Mouse (Mus musculus): Measurements from ENCODE around the gene Pcdh11x.
A peak's percentile ranks its signal among the peaks of the same experiment; 100 is the strongest.
"Not testable (repeated sequence)": the region's sequence is repeated elsewhere in the genome, so short reads cannot be mapped to it uniquely, and the experiment has no call there.

The Pcdh11x gene

GRCm38 (mm10) chrX:120290011-120290899 lies at the start of gene Pcdh11x:
TSS of gene Pcdh11x (plus strand) at chrX:120290259.
- peak in 1 of 2 experiments; percentile 2 for DNase-seq (ENCODE audit: low spot score in 2 of 2)

GRCm38 (mm10) chrX:120260089-120260488 lies 30.0 kb upstream of the Pcdh11x start:
- no peak for DNase-seq (ENCODE audit: low spot score in 2 of 2)

- DNase-seq (ENCODE audit: low spot score in 2 of 2), result no peak
Observed at GRCm38 (mm10) chrX:120285522-120285921, 4.5 kb upstream of the Pcdh11x start.

- no peak for DNase-seq (ENCODE audit: low spot score in 2 of 2)
Observed at GRCm38 (mm10) chrX:120287502-120287901, 2.6 kb upstream of the Pcdh11x start.

GRCm38 (mm10) chrX:120290900-120291280 lies 831 bp downstream of the Pcdh11x start:
- no peak for DNase-seq (ENCODE audit: low spot score in 2 of 2)

- DNase-seq (ENCODE audit: low spot score in 2 of 2), result no peak
Observed at GRCm38 (mm10) chrX:120291696-120292095, 1.6 kb downstream of the Pcdh11x start.

- peak in 1 of 2 experiments; percentile 0 for DNase-seq (ENCODE audit: low spot score in 2 of 2)
Observed at GRCm38 (mm10) chrX:120292832-120293750, 3.0 kb downstream of the Pcdh11x start.

- DNase-seq (ENCODE audit: low spot score in 2 of 2), result no peak
Observed at GRCm38 (mm10) chrX:120301469-120302175, 11.6 kb downstream of the Pcdh11x start.

- not testable (repeated sequence) for DNase-seq (ENCODE audit: low spot score in 2 of 2)
Observed at GRCm38 (mm10) chrX:120312995-120313394, 22.9 kb downstream of the Pcdh11x start, which contains the start of gene H2afb3. TSS of gene H2afb3 (minus strand) at chrX:120313095.

- DNase-seq (ENCODE audit: low spot score in 2 of 2), result no peak
Observed at GRCm38 (mm10) chrX:120466225-120466624, 176.2 kb downstream of the Pcdh11x start.

- DNase-seq (ENCODE audit: low spot score in 2 of 2), result no peak
Observed at GRCm38 (mm10) chrX:120486428-120486827, 196.4 kb downstream of the Pcdh11x start.

GRCm38 (mm10) chrX:120524986-120525385 lies 234.9 kb downstream of the Pcdh11x start:
- no peak for DNase-seq (ENCODE audit: low spot score in 2 of 2)

- DNase-seq (ENCODE audit: low spot score in 2 of 2), result no peak
Observed at GRCm38 (mm10) chrX:120599309-120599708, 309.2 kb downstream of the Pcdh11x start.

- DNase-seq (ENCODE audit: low spot score in 2 of 2), result no peak
Observed at GRCm38 (mm10) chrX:120618460-120618859, 328.4 kb downstream of the Pcdh11x start.

GRCm38 (mm10) chrX:120670236-120670635 lies 380.2 kb downstream of the Pcdh11x start:
- not testable (repeated sequence) for DNase-seq (ENCODE audit: low spot score in 2 of 2)

GRCm38 (mm10) chrX:120734144-120734543 lies 444.1 kb downstream of the Pcdh11x start:
- DNase-seq (ENCODE audit: low spot score in 2 of 2), result no peak

- DNase-seq (ENCODE audit: low spot score in 2 of 2), result no peak
Observed at GRCm38 (mm10) chrX:120735792-120736191, 445.7 kb downstream of the Pcdh11x start.

GRCm38 (mm10) chrX:120944556-120944955 lies 654.5 kb downstream of the Pcdh11x start:
- no peak for DNase-seq (ENCODE audit: low spot score in 2 of 2)

All from urinary bladder, adult 18-20 months (tissue).